Mouse (Mus musculus): ENCODE measurements around the gene Actr8.

GRCm38 (mm10) chr14:30054922-30055321 lies 76.8 kb downstream of the Actr8 start:
- TF ChIP-seq CTCF (IDR thresholded peaks at IDR 0.05; ENCODE audit: low read depth) (no peak), EP300 (IDR thresholded peaks at IDR 0.05; ENCODE audit: low read depth) (no peak)

Data from liver, embryonic 14.5 days (tissue).